Mouse (Mus musculus) lung, embryonic 14.5 days (tissue): Measurements from ENCODE around the gene Kcnc1. TPM values are rescaled to one million over a fixed set of nuclear protein-coding genes. Genes with fewer than 3 reads are reported as not detected.

ENCODE experiments used
- ATAC-seq: fragments of 200-750 bp; cut with Nextera tagmentation; 2 replicates; pipeline ENCODE4 v1.8.0; 2017; ENCODE audit warnings: mild to moderate bottlenecking, moderate TSS enrichment, moderate library complexity; ENCODE audit not compliant: insufficient read depth
- DNase-seq: peaks from one replicate; pipeline ENCODE4 v3.0.0-alpha.2; 2015
- H3K27ac ChIP-seq: fragments of 300-500 bp; sonication (generic); 2 replicates; pipeline ENCODE4 v1.5.1; 2014; ENCODE audit warnings: low read depth, mild to moderate bottlenecking, moderate library complexity
- H3K27me3 ChIP-seq: fragments of 300-500 bp; sonication (generic); 2 replicates; pipeline ENCODE4 v1.6.1; 2014; ENCODE audit warnings: low read length, control low read depth; ENCODE audit not compliant: insufficient read depth
- H3K36me3 ChIP-seq: fragments of 300-500 bp; sonication (generic); 2 replicates; pipeline ENCODE4 v1.6.1; 2014; ENCODE audit warnings: control low read depth; ENCODE audit not compliant: insufficient read depth
- H3K4me1 ChIP-seq: fragments of 300-500 bp; sonication (generic); 2 replicates; pipeline ENCODE4 v1.6.1; 2014; ENCODE audit warnings: antibody characterized with exemption, control low read depth; ENCODE audit not compliant: insufficient read depth
- H3K4me2 ChIP-seq: fragments of 300-500 bp; sonication (generic); 2 replicates; pipeline ENCODE4 v1.6.1; 2014; ENCODE audit warnings: mild to moderate bottlenecking
- H3K4me3 ChIP-seq: fragments of 300-500 bp; sonication (generic); 2 replicates; pipeline ENCODE4 v1.5.1; 2014; ENCODE audit warnings: low read depth, low read length
- H3K9ac ChIP-seq: fragments of 300-500 bp; sonication (generic); 2 replicates; pipeline ENCODE4 v1.6.1; 2014
- H3K9me3 ChIP-seq: fragments of 300-500 bp; sonication (generic); 2 replicates; pipeline ENCODE4 v1.6.1; 2016; ENCODE audit warnings: low read depth, low read length, control low read depth
- CTCF ChIP-seq: IDR thresholded peaks from 2 replicates; pipeline ENCODE4 v1.5.1; 2016; ENCODE audit warnings: antibody characterized with exemption, low read depth
- WGBS: fragments of 180-500 bp; shearing (Covaris S2); extraction: QIAGEN DNeasy Blood & Tissue Kit; methylation state at CpG from one replicate; pipeline ENCODE4 v1.1.7; 2014; 5-methylcytosine and 5-hydroxymethylcytosine counted together
- polyA plus RNA-seq: library from polyadenylated mRNA; unstranded; fragments of >200 nt; fragmentation: Nextera tagmentation; extraction: Ambion mirVana; gene quantifications from 2 replicates; pipeline ENCODE4 v1.2.1, GENCODE M21; 2014

The Kcnc1 gene
- polyA plus RNA-seq, 1 experiment from 2014 or later = 0.22 TPM

GRCm38 (mm10) chr7:46378983-46379382 is 17.3 kb upstream of the Kcnc1 start:
- Histone ChIP-seq H3K4me2 (no peak overlapping the region), H3K4me3 (no peak overlapping the region), H3K9ac (no peak overlapping the region), H3K4me1 (no peaks in the 10 kb centered on the region), H3K27ac (no peak overlapping the region), H3K27me3 (peaks cover 59% of the 10 kb centered on the region), H3K36me3 (no peaks in the 10 kb centered on the region), H3K9me3 (no peaks in the 10 kb centered on the region)
- WGBS = 8% methylated on average over 16 of the region's 16 CpGs
- TF ChIP-seq CTCF = peak; percentile 61
- DNase-seq = peak; percentile 82
- ATAC-seq = no peak

GRCm38 (mm10) chr7:46380625-46381024 is 15.7 kb upstream of the Kcnc1 start:
- no peak overlapping the region for H3K9ac ChIP-seq
- peak; percentile 33 for TF ChIP-seq CTCF
- peaks cover 45% of the 10 kb centered on the region for H3K27me3 ChIP-seq
- DNase-seq (peak; percentile 9), ATAC-seq (no peak)
- H3K4me1 ChIP-seq = no peaks in the 10 kb centered on the region
- WGBS = 60% methylated on average over 9 of the region's 9 CpGs
- H3K36me3 ChIP-seq = no peaks in the 10 kb centered on the region
- H3K4me3 ChIP-seq = no peak overlapping the region
- no peaks in the 10 kb centered on the region for H3K9me3 ChIP-seq
- no peak overlapping the region for H3K4me2 ChIP-seq
- H3K27ac ChIP-seq = no peak overlapping the region

GRCm38 (mm10) chr7:46387430-46387829 is 8.9 kb upstream of the Kcnc1 start:
- H3K9ac ChIP-seq = no peak overlapping the region
- H3K4me3 ChIP-seq = no peak overlapping the region
- no peaks in the 10 kb centered on the region for H3K9me3 ChIP-seq
- DNase-seq (no peak), ATAC-seq (no peak)
- no peak for TF ChIP-seq CTCF
- no peak overlapping the region for H3K4me2 ChIP-seq
- no peak overlapping the region for H3K27ac ChIP-seq
- no peaks in the 10 kb centered on the region for H3K4me1 ChIP-seq
- WGBS = 75% methylated on average over 3 of the region's 3 CpGs
- no peaks in the 10 kb centered on the region for H3K36me3 ChIP-seq
- H3K27me3 ChIP-seq = no peaks in the 10 kb centered on the region

GRCm38 (mm10) chr7:46389456-46390085 is 6.7 kb upstream of the Kcnc1 start:
- DNase-seq = no peak
- H3K36me3 ChIP-seq = no peaks in the 10 kb centered on the region
- no peak overlapping the region for H3K4me2 ChIP-seq
- ATAC-seq = no peak
- no peak overlapping the region for H3K4me3 ChIP-seq
- H3K27me3 ChIP-seq = peaks cover 8% of the 10 kb centered on the region; the same call in 1 of the 2 replicates
- H3K9me3 ChIP-seq = no peaks in the 10 kb centered on the region
- WGBS = 71% methylated on average over 10 of the region's 10 CpGs
- no peak overlapping the region for H3K27ac ChIP-seq
- H3K9ac ChIP-seq = no peak overlapping the region
- no peak for TF ChIP-seq CTCF
- no peaks in the 10 kb centered on the region for H3K4me1 ChIP-seq

GRCm38 (mm10) chr7:46390226-46390625 is 6.1 kb upstream of the Kcnc1 start:
- no peak overlapping the region for H3K27ac ChIP-seq
- WGBS = 56% methylated on average over 4 of the region's 4 CpGs

GRCm38 (mm10) chr7:46391701-46392100 is 4.6 kb upstream of the Kcnc1 start:
- no peak overlapping the region for H3K27ac ChIP-seq
- no peak overlapping the region for H3K4me2 ChIP-seq
- 58% methylated on average over 5 of the region's 5 CpGs for WGBS
- H3K9me3 ChIP-seq = no peaks in the 10 kb centered on the region
- no peak for DNase-seq
- peaks cover 29% of the 10 kb centered on the region for H3K27me3 ChIP-seq
- peaks cover 6% of the 10 kb centered on the region; the same call in 1 of the 2 replicates for H3K4me1 ChIP-seq
- no peak for ATAC-seq
- no peak overlapping the region for H3K9ac ChIP-seq
- TF ChIP-seq CTCF = no peak
- H3K4me3 ChIP-seq = no peak overlapping the region
- H3K36me3 ChIP-seq = no peaks in the 10 kb centered on the region

More at GRCm38 (mm10) chr7:46390226-46390625, 6.1 kb upstream of the Kcnc1 start:
- TF ChIP-seq CTCF = no peak
- ATAC-seq (no peak), DNase-seq (peak; percentile 12)
- H3K27me3 ChIP-seq = peaks cover 14% of the 10 kb centered on the region
- H3K9ac ChIP-seq = no peak overlapping the region
- no peaks in the 10 kb centered on the region for H3K9me3 ChIP-seq
- no peaks in the 10 kb centered on the region for H3K4me1 ChIP-seq
- no peaks in the 10 kb centered on the region for H3K36me3 ChIP-seq
- H3K4me3 ChIP-seq = no peak overlapping the region
- H3K4me2 ChIP-seq = no peak overlapping the region

- no peaks in the 10 kb centered on the region for H3K36me3 ChIP-seq
- H3K4me1 ChIP-seq = peaks cover 6% of the 10 kb centered on the region; the same call in 1 of the 2 replicates
- H3K4me2 ChIP-seq = no peak overlapping the region
- no peaks in the 10 kb centered on the region for H3K9me3 ChIP-seq
- H3K27me3 ChIP-seq = peaks cover 43% of the 10 kb centered on the region
- peak; percentile 94 for TF ChIP-seq CTCF
- 0% methylated on average over 2 of the region's 2 CpGs for WGBS
- H3K4me3 ChIP-seq = no peak overlapping the region
- no peak overlapping the region for H3K9ac ChIP-seq
- ATAC-seq = peak; percentile 29; the same call in 1 of the 2 replicates
- no peak overlapping the region for H3K27ac ChIP-seq
- peak; percentile 86 for DNase-seq
These were observed 3.2 kb upstream of the Kcnc1 start for GRCm38 (mm10) chr7:46393116-46393515.
